Mouse (Mus musculus) forebrain, embryonic 15.5 days (tissue): ENCODE measurements around the gene Pde8a. TPM values are rescaled to one million over a fixed set of nuclear protein-coding genes. Genes with fewer than 3 reads are reported as not detected.

Experiments
- polyA plus RNA-seq: library from polyadenylated mRNA; unstranded; fragments of >200 nt; fragmentation: Nextera tagmentation; extraction: Ambion mirVana; gene quantifications from 2 replicates; pipeline ENCODE4 v1.2.1, GENCODE M21; 2015

Gene Pde8a
- polyA plus RNA-seq, 1 experiment from 2014 or later: 2.2 TPM

Other genes with a start within 250 kb of the Pde8a start
- 8.3 and 9.8 TPM in 2 replicates for gene Zfp592, start 219.9 kb upstream of the Pde8a start, polyA plus RNA-seq
- gene Alpk3, start 156.0 kb upstream of the Pde8a start, polyA plus RNA-seq: 0.06 and 0.15 TPM in 2 replicates
- gene Slc28a1, start 98.8 kb upstream of the Pde8a start, polyA plus RNA-seq: not detected in 2 replicates
- 804 and 852 TPM in 2 replicates for gene Rps17, start 131.7 kb downstream of the Pde8a start, polyA plus RNA-seq
- gene Cpeb1, start 241.9 kb downstream of the Pde8a start, polyA plus RNA-seq: 2.0 and 2.1 TPM in 2 replicates